Mouse (Mus musculus): ENCODE data around the gene Gm37240. TPM values are rescaled to one million over a fixed set of nuclear protein-coding genes. Genes with fewer than 3 reads are reported as not detected.

The Gm37240 gene
- polyA plus RNA-seq, 1 experiment = 0.91 TPM

GRCm38 (mm10) chr3:84971561-84971960 is 915.8 kb downstream of the Gm37240 start:
- H3K36me3 ChIP-seq (ENCODE audit: control insufficient read depth, insufficient read depth, low read length, poor library complexity, severe bottlenecking) = peaks cover 9% of the 10 kb centered on the region
- H3K27ac ChIP-seq (ENCODE audit: insufficient read depth, low read length) = peak overlapping the region; percentile 50
- H3K27me3 ChIP-seq (ENCODE audit: control insufficient read depth, insufficient read depth, low read length, poor library complexity, severe bottlenecking) = no peaks in the 10 kb centered on the region
- TF ChIP-seq CTCF (IDR thresholded peaks at IDR 0.05; ENCODE audit: low read depth, low read length) (no peak), EP300 (IDR thresholded peaks at IDR 0.05; ENCODE audit: insufficient read depth, low read depth, low read length) (peak; percentile 61; the same call in 1 of the 2 replicates)
- H3K4me3 ChIP-seq (ENCODE audit: low read depth, low read length) = no peak overlapping the region
- no peak overlapping the region for H3K9ac ChIP-seq (ENCODE audit: low read depth, poor library complexity, severe bottlenecking)
- H3K9me3 ChIP-seq (replicated peaks; ENCODE audit: control insufficient read depth, insufficient read depth, low read length, poor library complexity, severe bottlenecking) = no peaks in the 10 kb centered on the region
- H3K4me1 ChIP-seq (ENCODE audit: control insufficient read depth, insufficient read depth, low read length) = peaks cover 1% of the 10 kb centered on the region

GRCm38 (mm10) chr3:84967364-84967763 is 920.0 kb downstream of the Gm37240 start:
- H3K4me1 ChIP-seq (ENCODE audit: control insufficient read depth, insufficient read depth, low read length) = no peaks in the 10 kb centered on the region
- no peaks in the 10 kb centered on the region for H3K9me3 ChIP-seq (replicated peaks; ENCODE audit: control insufficient read depth, insufficient read depth, low read length, poor library complexity, severe bottlenecking)
- TF ChIP-seq EP300 (IDR thresholded peaks at IDR 0.05; ENCODE audit: insufficient read depth, low read depth, low read length) (no peak), POLR2A (IDR thresholded peaks at IDR 0.05; ENCODE audit: insufficient read depth, low read length) (no peak), CTCF (IDR thresholded peaks at IDR 0.05; ENCODE audit: low read depth, low read length) (no peak)
- H3K4me3 ChIP-seq (ENCODE audit: low read depth, low read length) = no peak overlapping the region
- no peaks in the 10 kb centered on the region for H3K27me3 ChIP-seq (ENCODE audit: control insufficient read depth, insufficient read depth, low read length, poor library complexity, severe bottlenecking)
- H3K9ac ChIP-seq (ENCODE audit: low read depth, poor library complexity, severe bottlenecking) = no peak overlapping the region
- H3K36me3 ChIP-seq (ENCODE audit: control insufficient read depth, insufficient read depth, low read length, poor library complexity, severe bottlenecking) = peaks cover 6% of the 10 kb centered on the region; the same call in 1 of the 2 replicates
- H3K27ac ChIP-seq (ENCODE audit: insufficient read depth, low read length) = no peak overlapping the region

GRCm38 (mm10) chr3:84965156-84965555 is 922.2 kb downstream of the Gm37240 start:
- Histone ChIP-seq H3K9ac (ENCODE audit: low read depth, poor library complexity, severe bottlenecking) (no peak overlapping the region), H3K4me3 (ENCODE audit: low read depth, low read length) (no peak overlapping the region), H3K36me3 (ENCODE audit: control insufficient read depth, insufficient read depth, low read length, poor library complexity, severe bottlenecking) (peaks cover 6% of the 10 kb centered on the region; the same call in 1 of the 2 replicates), H3K9me3 (replicated peaks; ENCODE audit: control insufficient read depth, insufficient read depth, low read length, poor library complexity, severe bottlenecking) (no peaks in the 10 kb centered on the region), H3K27ac (ENCODE audit: insufficient read depth, low read length) (no peak overlapping the region), H3K4me1 (ENCODE audit: control insufficient read depth, insufficient read depth, low read length) (no peaks in the 10 kb centered on the region), H3K27me3 (ENCODE audit: control insufficient read depth, insufficient read depth, low read length, poor library complexity, severe bottlenecking) (no peaks in the 10 kb centered on the region)
- TF ChIP-seq POLR2A (IDR thresholded peaks at IDR 0.05; ENCODE audit: insufficient read depth, low read length) (no peak), EP300 (IDR thresholded peaks at IDR 0.05; ENCODE audit: insufficient read depth, low read depth, low read length) (no peak), CTCF (IDR thresholded peaks at IDR 0.05; ENCODE audit: low read depth, low read length) (no peak)

GRCm38 (mm10) chr3:84955857-84956256 is 931.5 kb downstream of the Gm37240 start:
- Histone ChIP-seq H3K9me3 (replicated peaks; ENCODE audit: control insufficient read depth, insufficient read depth, low read length, poor library complexity, severe bottlenecking) (no peaks in the 10 kb centered on the region), H3K4me3 (ENCODE audit: low read depth, low read length) (no peak overlapping the region)

GRCm38 (mm10) chr3:84955011-84955775 is 932.1 kb downstream of the Gm37240 start:
- TF ChIP-seq EP300 (IDR thresholded peaks at IDR 0.05; ENCODE audit: insufficient read depth, low read depth, low read length) = no peak
- no peak for TF ChIP-seq POLR2A (IDR thresholded peaks at IDR 0.05; ENCODE audit: insufficient read depth, low read length)
- TF ChIP-seq CTCF (IDR thresholded peaks at IDR 0.05; ENCODE audit: low read depth, low read length) = no peak
- H3K36me3 ChIP-seq (ENCODE audit: control insufficient read depth, insufficient read depth, low read length, poor library complexity, severe bottlenecking) = peaks cover 6% of the 10 kb centered on the region
- H3K9me3 ChIP-seq (replicated peaks; ENCODE audit: control insufficient read depth, insufficient read depth, low read length, poor library complexity, severe bottlenecking) = no peaks in the 10 kb centered on the region
- H3K27ac ChIP-seq (ENCODE audit: insufficient read depth, low read length) = no peak overlapping the region
- H3K27me3 ChIP-seq (ENCODE audit: control insufficient read depth, insufficient read depth, low read length, poor library complexity, severe bottlenecking) = no peaks in the 10 kb centered on the region
- no peak overlapping the region for H3K9ac ChIP-seq (ENCODE audit: low read depth, poor library complexity, severe bottlenecking)
- H3K4me3 ChIP-seq (ENCODE audit: low read depth, low read length) = no peak overlapping the region
- H3K4me1 ChIP-seq (ENCODE audit: control insufficient read depth, insufficient read depth, low read length) = no peaks in the 10 kb centered on the region

More at GRCm38 (mm10) chr3:84955857-84956256, 931.5 kb downstream of the Gm37240 start:
- Histone ChIP-seq H3K36me3 (ENCODE audit: control insufficient read depth, insufficient read depth, low read length, poor library complexity, severe bottlenecking) (peaks cover 6% of the 10 kb centered on the region), H3K4me1 (ENCODE audit: control insufficient read depth, insufficient read depth, low read length) (no peaks in the 10 kb centered on the region), H3K27ac (ENCODE audit: insufficient read depth, low read length) (no peak overlapping the region), H3K9ac (ENCODE audit: low read depth, poor library complexity, severe bottlenecking) (no peak overlapping the region), H3K27me3 (ENCODE audit: control insufficient read depth, insufficient read depth, low read length, poor library complexity, severe bottlenecking) (no peaks in the 10 kb centered on the region)
- TF ChIP-seq CTCF (IDR thresholded peaks at IDR 0.05; ENCODE audit: low read depth, low read length) (no peak), POLR2A (IDR thresholded peaks at IDR 0.05; ENCODE audit: insufficient read depth, low read length) (no peak), EP300 (IDR thresholded peaks at IDR 0.05; ENCODE audit: insufficient read depth, low read depth, low read length) (no peak)

GRCm38 (mm10) chr3:84952585-84953187 is 934.6 kb downstream of the Gm37240 start:
- H3K4me1 ChIP-seq (ENCODE audit: control insufficient read depth, insufficient read depth, low read length) = no peaks in the 10 kb centered on the region
- H3K4me3 ChIP-seq (ENCODE audit: low read depth, low read length) = peak overlapping the region; percentile 68
- H3K27me3 ChIP-seq (ENCODE audit: control insufficient read depth, insufficient read depth, low read length, poor library complexity, severe bottlenecking) = no peaks in the 10 kb centered on the region
- H3K9me3 ChIP-seq (replicated peaks; ENCODE audit: control insufficient read depth, insufficient read depth, low read length, poor library complexity, severe bottlenecking) = no peaks in the 10 kb centered on the region
- peak overlapping the region; percentile 70 for H3K9ac ChIP-seq (ENCODE audit: low read depth, poor library complexity, severe bottlenecking)
- peak overlapping the region; percentile 18; the same call in 1 of the 2 replicates for H3K27ac ChIP-seq (ENCODE audit: insufficient read depth, low read length)
- TF ChIP-seq EP300 (IDR thresholded peaks at IDR 0.05; ENCODE audit: insufficient read depth, low read depth, low read length) = no peak
- no peak for TF ChIP-seq POLR2A (IDR thresholded peaks at IDR 0.05; ENCODE audit: insufficient read depth, low read length)
- TF ChIP-seq CTCF (IDR thresholded peaks at IDR 0.05; ENCODE audit: low read depth, low read length) = no peak
- H3K36me3 ChIP-seq (ENCODE audit: control insufficient read depth, insufficient read depth, low read length, poor library complexity, severe bottlenecking) = no peaks in the 10 kb centered on the region

Data from ES-Bruce4 (cell line).